Comparison of ENCODE assay signal across 8 mouse cellular contexts in the genomic region with DNA sequence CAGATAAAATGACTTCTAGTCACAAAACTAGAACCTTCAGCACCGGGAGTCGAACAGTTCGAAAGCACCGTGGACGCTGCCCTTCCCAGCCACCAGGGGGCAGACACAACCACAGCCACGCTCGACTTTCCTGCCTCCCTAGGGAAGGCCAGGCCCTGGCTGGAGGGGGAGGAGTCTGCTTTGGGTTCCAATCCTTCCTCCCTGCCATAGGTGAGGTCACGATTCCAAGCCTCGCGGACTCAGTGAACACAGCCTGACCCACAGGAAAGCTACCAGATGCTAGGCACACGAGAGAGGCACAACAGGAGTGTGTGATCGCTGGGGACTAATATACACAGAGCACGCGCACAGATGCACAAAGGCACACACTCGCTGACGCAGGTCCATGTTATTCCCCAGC. TPM values are rescaled to one million over a fixed set of nuclear protein-coding genes. Genes with fewer than 3 reads are reported as not detected.
DNase-seq lines count a peak whose midpoint lies in the region; ATAC-seq lines count a peak whose summit lies in the region.

No protein-coding gene starts in this region.

- H3K36me3 ChIP-seq in embryonic facial prominence, embryonic 10.5 days (replicated peaks): no peaks in the 10 kb centered on the region
- no peaks in the 10 kb centered on the region for H3K36me3 ChIP-seq in kidney, embryonic 14.5 days (ENCODE audit: control insufficient read depth, insufficient read depth, low read length)
- H3K36me3 ChIP-seq in liver, embryonic 11.5 days (ENCODE audit: control insufficient read depth, insufficient read depth, low read length): no peaks in the 10 kb centered on the region
- H3K36me3 ChIP-seq in neural tube, embryonic 14.5 days (ENCODE audit: control insufficient read depth, insufficient read depth, low read length): no peaks in the 10 kb centered on the region

- peak; percentile 62 for ATAC-seq in kidney, embryonic 14.5 days (ENCODE audit: low FRiP score, low TSS enrichment)
- peak; percentile 34 for ATAC-seq in liver, embryonic 11.5 days (replicated peaks; ENCODE audit: low FRiP score)
- 0 out of 2 replicates have a peak, but pooled peaks have one; percentile 9 for ATAC-seq in neural tube, embryonic 14.5 days (ENCODE audit: low read depth)

- H3K4me2 ChIP-seq in kidney, embryonic 14.5 days (replicated peaks; ENCODE audit: low read depth, low read length): no peak overlapping the region; the same call in 1 of the 2 replicates
- H3K4me2 ChIP-seq in liver, embryonic 11.5 days: peak overlapping the region; percentile 48
- no peak overlapping the region for H3K4me2 ChIP-seq in neural tube, embryonic 14.5 days (ENCODE audit: low read depth, low read length)

- peak overlapping the region; percentile 70 for H3K27ac ChIP-seq in embryonic facial prominence, embryonic 10.5 days (replicated peaks)
- H3K27ac ChIP-seq in kidney, embryonic 14.5 days (ENCODE audit: low read depth, low read length): no peak overlapping the region
- H3K27ac ChIP-seq in liver, embryonic 11.5 days (ENCODE audit: low read depth, low read length): no peak overlapping the region
- H3K27ac ChIP-seq in neural tube, embryonic 14.5 days (ENCODE audit: low read depth, low read length): no peak overlapping the region

- DNase-seq in CD4-positive helper T cell, adult 2 months (ENCODE audit: low read depth, low spot score): peak; percentile 63
- peak; percentile 75 for DNase-seq in adrenal gland, adult 8-10 months
- peak; percentile 85 for DNase-seq in embryonic facial prominence, embryonic 10.5 days (ENCODE audit: low spot score)
- peak; percentile 87 for DNase-seq in heart, adult 8-10 months (ENCODE audit: low spot score)
- DNase-seq in liver, embryonic 11.5 days (ENCODE audit: low spot score): peak; percentile 75
- peak; percentile 78 for DNase-seq in testis, postnatal 14 days (ENCODE audit: low spot score)

- no peak overlapping the region for H3K9ac ChIP-seq in kidney, embryonic 14.5 days (ENCODE audit: low read depth, low read length)
- H3K9ac ChIP-seq in liver, embryonic 11.5 days (ENCODE audit: low read depth, low read length): 0 out of 2 replicates have a peak overlapping the region, but pooled peaks have one; percentile 18
- H3K9ac ChIP-seq in neural tube, embryonic 14.5 days (replicated peaks; ENCODE audit: low read depth, low read length): no peak overlapping the region

- WGBS in embryonic facial prominence, embryonic 10.5 days: 25% methylated on average over 16 of the region's 16 CpGs
- WGBS in kidney, embryonic 14.5 days: 29% methylated on average over 16 of the region's 16 CpGs
- WGBS in liver, embryonic 11.5 days: 20% methylated on average over 16 of the region's 16 CpGs
- 11% methylated on average over 16 of the region's 16 CpGs for WGBS in neural tube, embryonic 14.5 days

- H3K27me3 ChIP-seq in embryonic facial prominence, embryonic 10.5 days (replicated peaks; ENCODE audit: low read depth, poor library complexity, severe bottlenecking): no peaks in the 10 kb centered on the region
- H3K27me3 ChIP-seq in kidney, embryonic 14.5 days (ENCODE audit: control insufficient read depth, insufficient read depth, low read length): no peaks in the 10 kb centered on the region
- H3K27me3 ChIP-seq in liver, embryonic 11.5 days (replicated peaks; ENCODE audit: control insufficient read depth, insufficient read depth, low read length): no peaks in the 10 kb centered on the region
- no peaks in the 10 kb centered on the region for H3K27me3 ChIP-seq in neural tube, embryonic 14.5 days (ENCODE audit: control insufficient read depth, insufficient read depth, low read length)

- peaks cover 32% of the 10 kb centered on the region for H3K4me1 ChIP-seq in embryonic facial prominence, embryonic 10.5 days
- 0 out of 2 replicates have a peak, but pooled peaks cover 6% of the 10 kb centered on the region for H3K4me1 ChIP-seq in kidney, embryonic 14.5 days (ENCODE audit: control insufficient read depth, insufficient read depth, low read length)
- H3K4me1 ChIP-seq in liver, embryonic 11.5 days (replicated peaks; ENCODE audit: control insufficient read depth, insufficient read depth, low read length): peaks cover 15% of the 10 kb centered on the region
- peaks cover 13% of the 10 kb centered on the region for H3K4me1 ChIP-seq in neural tube, embryonic 14.5 days (ENCODE audit: control insufficient read depth, insufficient read depth, low read length)

- H3K4me3 ChIP-seq in embryonic facial prominence, embryonic 10.5 days: peak overlapping the region; percentile 25; the same call in 1 of the 2 replicates
- H3K4me3 ChIP-seq in kidney, embryonic 14.5 days (ENCODE audit: low read length): no peak overlapping the region
- H3K4me3 ChIP-seq in liver, embryonic 11.5 days (ENCODE audit: low read depth, low read length): 0 out of 2 replicates have a peak overlapping the region, but pooled peaks have one; percentile 18
- H3K4me3 ChIP-seq in neural tube, embryonic 14.5 days (ENCODE audit: low read depth, low read length): no peak overlapping the region

- H3K9me3 ChIP-seq in embryonic facial prominence, embryonic 10.5 days: no peaks in the 10 kb centered on the region
- no peaks in the 10 kb centered on the region for H3K9me3 ChIP-seq in kidney, embryonic 14.5 days (ENCODE audit: control insufficient read depth, low read length)
- no peaks in the 10 kb centered on the region for H3K9me3 ChIP-seq in liver, embryonic 11.5 days (ENCODE audit: control insufficient read depth, low read length)
- no peaks in the 10 kb centered on the region for H3K9me3 ChIP-seq in neural tube, embryonic 14.5 days (ENCODE audit: control insufficient read depth, low read length)

RNA-seq across cellular contexts. Expression of a gene that starts 1.9 kb away (rescaled TPM):
- total RNA-seq in adrenal gland, adult 8-10 months (2022): 100 to 1,000 TPM in 2 of 4 experiments, 10 to 100 TPM in 2; 97.4 to 106 (median 100) TPM
- polyA plus RNA-seq in embryonic facial prominence, embryonic 10.5 days (2016; fragmentation: Nextera tagmentation; extraction: Ambion mirVana): 35.5 and 37.8 TPM in 2 replicates
- total RNA-seq in heart, adult 8-10 months (2022): 10 to 100 TPM; 46.7 to 54.2 (median 49.5) TPM
- 41.5 and 44.5 TPM in 2 replicates for polyA plus RNA-seq in kidney, embryonic 14.5 days (2014; fragmentation: Nextera tagmentation; extraction: Ambion mirVana)
- 32.8 and 35.1 TPM in 2 replicates for polyA plus RNA-seq in liver, embryonic 11.5 days (2014; fragmentation: Nextera tagmentation; extraction: Ambion mirVana)
- 30.8 and 30.9 TPM in 2 replicates for polyA plus RNA-seq in neural tube, embryonic 14.5 days (2014; fragmentation: Nextera tagmentation; extraction: Ambion mirVana)

RNA-seq across cellular contexts. Expression of a gene that starts 5.6 kb away (rescaled TPM):
- total RNA-seq in adrenal gland, adult 8-10 months (2022): 10 to 100 TPM; 29.5 to 36.7 (median 34.1) TPM
- 4.1 and 5.2 TPM in 2 replicates for polyA plus RNA-seq in embryonic facial prominence, embryonic 10.5 days (2016; fragmentation: Nextera tagmentation; extraction: Ambion mirVana)
- total RNA-seq in heart, adult 8-10 months (2022): 10 to 100 TPM in 2 of 4 experiments, 1 to 10 TPM in 2; 8.2 to 12.4 (median 10.0) TPM
- polyA plus RNA-seq in kidney, embryonic 14.5 days (2014; fragmentation: Nextera tagmentation; extraction: Ambion mirVana): 4.5 and 6.0 TPM in 2 replicates
- 5.1 and 5.5 TPM in 2 replicates for polyA plus RNA-seq in liver, embryonic 11.5 days (2014; fragmentation: Nextera tagmentation; extraction: Ambion mirVana)
- 0.95 and 2.1 TPM in 2 replicates for polyA plus RNA-seq in neural tube, embryonic 14.5 days (2014; fragmentation: Nextera tagmentation; extraction: Ambion mirVana)

RNA-seq across cellular contexts. Expression of a gene that starts 29.0 kb away (rescaled TPM):
- under 1 TPM in 1 of 4 experiments, not detected in 3; 0.35 TPM for total RNA-seq in adrenal gland, adult 8-10 months (2022)
- polyA plus RNA-seq in embryonic facial prominence, embryonic 10.5 days (2016; fragmentation: Nextera tagmentation; extraction: Ambion mirVana): not detected in 2 replicates
- 1 to 10 TPM; 1.4 to 4.9 (median 1.7) TPM for total RNA-seq in heart, adult 8-10 months (2022)
- polyA plus RNA-seq in kidney, embryonic 14.5 days (2014; fragmentation: Nextera tagmentation; extraction: Ambion mirVana): not detected in 2 replicates
- not detected in 2 replicates for polyA plus RNA-seq in liver, embryonic 11.5 days (2014; fragmentation: Nextera tagmentation; extraction: Ambion mirVana)
- 0.29 TPM in 1 of 2 replicates, not detected in the other for polyA plus RNA-seq in neural tube, embryonic 14.5 days (2014; fragmentation: Nextera tagmentation; extraction: Ambion mirVana)

RNA-seq across cellular contexts. Expression of a gene that starts 32.8 kb away (rescaled TPM):
- 100 to 1,000 TPM in 3 of 4 experiments, 10 to 100 TPM in 1; 96.5 to 107 (median 105) TPM for total RNA-seq in adrenal gland, adult 8-10 months (2022)
- polyA plus RNA-seq in embryonic facial prominence, embryonic 10.5 days (2016; fragmentation: Nextera tagmentation; extraction: Ambion mirVana): 6.2 and 7.1 TPM in 2 replicates
- 10 to 100 TPM in 1 of 4 experiments, 1 to 10 TPM in 3; 8.6 to 11.4 (median 9.5) TPM for total RNA-seq in heart, adult 8-10 months (2022)
- polyA plus RNA-seq in kidney, embryonic 14.5 days (2014; fragmentation: Nextera tagmentation; extraction: Ambion mirVana): 10.5 and 12.5 TPM in 2 replicates
- 2.3 and 2.5 TPM in 2 replicates for polyA plus RNA-seq in liver, embryonic 11.5 days (2014; fragmentation: Nextera tagmentation; extraction: Ambion mirVana)
- 5.8 and 8.3 TPM in 2 replicates for polyA plus RNA-seq in neural tube, embryonic 14.5 days (2014; fragmentation: Nextera tagmentation; extraction: Ambion mirVana)

Comparison
In these comparisons a context has a peak if more than half of its experiments do, and no peak if none do; other contexts are left out.
1. H3K4me3 ChIP-seq: peak in embryonic facial prominence, embryonic 10.5 days (single experiment) and liver, embryonic 11.5 days (single experiment); none in kidney, embryonic 14.5 days (single experiment) and neural tube, embryonic 14.5 days (single experiment).
2. ATAC-seq: peak in every context shown above with its lines; median percentile 62 in kidney, embryonic 14.5 days; 34 in liver, embryonic 11.5 days; 9 in neural tube, embryonic 14.5 days.
3. Peak in every context shown above with its lines, with median percentiles within 50 percentile points of each other: DNase-seq.